In genomic region chr11:117350462-117351222, GRCm38 (mm10) we compare ENCODE assay signal across 9 mouse cellular contexts.
DNase-seq lines count a peak whose midpoint lies in the region; ATAC-seq and TF ChIP-seq lines count a peak whose summit lies in the region.
"Had no signal": no experiment of that assay in that cellular context is flagged by ENCODE, and none has a peak within 500 bp of the region (broad histone marks: within the 10 kb centered on the region; RNA-seq: fewer than 3 reads in every experiment).

No protein-coding gene starts in this region.

- H3K79me2 ChIP-seq in liver, adult 2 months (ENCODE audit: control insufficient read depth, insufficient read depth, low read length), result peaks cover 27% of the 10 kb centered on the region

- no peak for TF ChIP-seq CTCF in liver, adult 2 months (IDR thresholded peaks at IDR 0.05; ENCODE audit: low read depth, low read length)

- no peak overlapping the region for H3K4me3 ChIP-seq in forebrain, embryonic 10.5 days
- H3K4me3 ChIP-seq in forebrain, embryonic 15.5 days, result no peak overlapping the region
- H3K4me3 ChIP-seq in liver, adult 2 months (ENCODE audit: insufficient read depth, low read depth, low read length), result no peak overlapping the region
- no peak overlapping the region for H3K4me3 ChIP-seq in embryonic facial prominence, embryonic 15.5 days (replicated peaks)
- no peak overlapping the region for H3K4me3 ChIP-seq in liver, embryonic 16.5 days (ENCODE audit: low read depth, low read length)

- ATAC-seq in forebrain, embryonic 15.5 days (replicated peaks), result no peak
- no peak for ATAC-seq in embryonic facial prominence, embryonic 15.5 days (ENCODE audit: insufficient number of reproducible peaks, low FRiP score, low TSS enrichment, low read depth)
- 0 out of 2 replicates have a peak, but pooled peaks have one; percentile 22 for ATAC-seq in liver, embryonic 16.5 days (ENCODE audit: low read depth)
- ATAC-seq in activated CD4-positive, CD25-positive, alpha-beta regulatory T cell, adult 4 months, result no peak

- no peak for DNase-seq in forebrain, embryonic 10.5 days (ENCODE audit: extremely low spot score, low spot score)
- no peak for DNase-seq in liver, adult 2 months (ENCODE audit: extremely low read depth, low read depth, low spot score)
- DNase-seq in liver, result no peak
- DNase-seq in gastrocnemius, postnatal 36 days, result no peak
- DNase-seq: cerebellum, adult 11 months had no signal

- WGBS in forebrain, embryonic 10.5 days, result 92% methylated on average over 11 of the region's 11 CpGs
- WGBS in forebrain, embryonic 15.5 days, result 90% methylated on average over 11 of the region's 11 CpGs
- 82% methylated on average over 11 of the region's 11 CpGs for WGBS in liver, adult 2 months
- WGBS in embryonic facial prominence, embryonic 15.5 days, result 73% methylated on average over 11 of the region's 11 CpGs
- 44% methylated on average over 11 of the region's 11 CpGs for WGBS in liver, embryonic 16.5 days (ENCODE audit: insufficient replicate concordance)

- peak overlapping the region; percentile 74; the same call in 1 of the 2 replicates for H3K27ac ChIP-seq in forebrain, embryonic 10.5 days
- H3K27ac ChIP-seq in forebrain, embryonic 15.5 days (replicated peaks), result no peak overlapping the region
- H3K27ac ChIP-seq in liver, adult 2 months (replicated peaks; ENCODE audit: insufficient read depth, low read depth, low read length), result peak overlapping the region; percentile 5; the same call in 1 of the 2 replicates
- H3K27ac ChIP-seq in embryonic facial prominence, embryonic 15.5 days (replicated peaks), result peak overlapping the region; percentile 86
- H3K27ac ChIP-seq in liver, embryonic 16.5 days (ENCODE audit: low read length), result no peak overlapping the region; the same call in 1 of the 2 replicates

- no peak overlapping the region for H3K4me2 ChIP-seq in forebrain, embryonic 15.5 days (replicated peaks)
- no peak overlapping the region for H3K4me2 ChIP-seq in embryonic facial prominence, embryonic 15.5 days (replicated peaks)
- H3K4me2 ChIP-seq in liver, embryonic 16.5 days (ENCODE audit: low read depth, low read length), result no peak overlapping the region

- H3K27me3 ChIP-seq in forebrain, embryonic 10.5 days (ENCODE audit: poor library complexity, severe bottlenecking), result no peaks in the 10 kb centered on the region
- H3K27me3 ChIP-seq in forebrain, embryonic 15.5 days, result no peaks in the 10 kb centered on the region
- H3K27me3 ChIP-seq in liver, adult 2 months (ENCODE audit: control insufficient read depth, insufficient read depth, low read length), result no peaks in the 10 kb centered on the region
- no peaks in the 10 kb centered on the region for H3K27me3 ChIP-seq in embryonic facial prominence, embryonic 15.5 days
- no peaks in the 10 kb centered on the region for H3K27me3 ChIP-seq in liver, embryonic 16.5 days (ENCODE audit: control insufficient read depth, insufficient read depth, low read depth, low read length)

- peaks cover 54% of the 10 kb centered on the region for H3K4me1 ChIP-seq in forebrain, embryonic 10.5 days
- H3K4me1 ChIP-seq in forebrain, embryonic 15.5 days, result peaks cover 46% of the 10 kb centered on the region
- H3K4me1 ChIP-seq in liver, adult 2 months (ENCODE audit: control insufficient read depth, insufficient read depth, low read length), result peaks cover 8% of the 10 kb centered on the region
- H3K4me1 ChIP-seq in embryonic facial prominence, embryonic 15.5 days, result peaks cover 54% of the 10 kb centered on the region
- H3K4me1 ChIP-seq in liver, embryonic 16.5 days (ENCODE audit: control insufficient read depth, low read depth, low read length), result peaks cover 39% of the 10 kb centered on the region

- intact Hi-C loops in gastrocnemius, postnatal 36 days (cut with DNase I), result no loop called here

- no peak overlapping the region for H3K9ac ChIP-seq in forebrain, embryonic 15.5 days (replicated peaks)
- no peak overlapping the region for H3K9ac ChIP-seq in liver, adult 2 months (ENCODE audit: low read depth, low read length)
- no peak overlapping the region for H3K9ac ChIP-seq in embryonic facial prominence, embryonic 15.5 days
- no peak overlapping the region for H3K9ac ChIP-seq in liver, embryonic 16.5 days (ENCODE audit: low read depth, low read length)

- 0 out of 2 replicates have a peak, but pooled peaks cover 2% of the 10 kb centered on the region for H3K9me3 ChIP-seq in forebrain, embryonic 10.5 days
- H3K9me3 ChIP-seq in forebrain, embryonic 15.5 days, result no peaks in the 10 kb centered on the region
- H3K9me3 ChIP-seq in embryonic facial prominence, embryonic 15.5 days (replicated peaks), result no peaks in the 10 kb centered on the region
- no peaks in the 10 kb centered on the region for H3K9me3 ChIP-seq in liver, embryonic 16.5 days (replicated peaks; ENCODE audit: control insufficient read depth, low read length)

- TF ChIP-seq POLR2A in liver, adult 2 months (IDR thresholded peaks at IDR 0.05; ENCODE audit: extremely low read depth, insufficient read depth, low read length), result no peak

- peaks cover 61% of the 10 kb centered on the region for H3K36me3 ChIP-seq in forebrain, embryonic 10.5 days (replicated peaks)
- H3K36me3 ChIP-seq in forebrain, embryonic 15.5 days, result peaks cover 35% of the 10 kb centered on the region
- peaks cover 10% of the 10 kb centered on the region for H3K36me3 ChIP-seq in liver, adult 2 months (ENCODE audit: control insufficient read depth, insufficient read depth, low read length)
- peaks cover 47% of the 10 kb centered on the region for H3K36me3 ChIP-seq in embryonic facial prominence, embryonic 15.5 days
- peaks cover 19% of the 10 kb centered on the region for H3K36me3 ChIP-seq in liver, embryonic 16.5 days (ENCODE audit: control insufficient read depth, insufficient read depth)

Comparison
In these comparisons a context has a peak if more than half of its experiments do, and no peak if none do; other contexts are left out.
1. H3K27ac ChIP-seq: peak in forebrain, embryonic 10.5 days (single experiment), liver, adult 2 months (single experiment) and embryonic facial prominence, embryonic 15.5 days (single experiment); none in forebrain, embryonic 15.5 days (single experiment) and liver, embryonic 16.5 days (single experiment).